Mouse (Mus musculus) embryo, embryonic 11 days (tissue): ENCODE results near the gene Atp1a2.

Experiments used
- DNase-seq: peaks from one replicate; pipeline ENCODE4 v3.0.0-alpha.2; 2015

Gene Atp1a2

GRCm38 (mm10) chr1:172302851-172303250 is 5.0 kb upstream of the Atp1a2 start:
- peak; percentile 66 for DNase-seq

- DNase-seq = no peak
Measured at GRCm38 (mm10) chr1:172302311-172302710, 4.4 kb upstream of the Atp1a2 start.

GRCm38 (mm10) chr1:172301180-172301579 is 3.3 kb upstream of the Atp1a2 start:
- peak; percentile 45 for DNase-seq

GRCm38 (mm10) chr1:172300247-172300646 is 2.4 kb upstream of the Atp1a2 start:
- DNase-seq = no peak

- no peak for DNase-seq
Measured at GRCm38 (mm10) chr1:172299528-172299927, 1.7 kb upstream of the Atp1a2 start.

- DNase-seq = no peak
Measured at GRCm38 (mm10) chr1:172296816-172297510, 901 bp downstream of the Atp1a2 start.

- no peak for DNase-seq
Measured at GRCm38 (mm10) chr1:172295751-172296197, 2.1 kb downstream of the Atp1a2 start.

GRCm38 (mm10) chr1:172293449-172293848 is 4.4 kb downstream of the Atp1a2 start:
- no peak for DNase-seq

GRCm38 (mm10) chr1:172292880-172293279 is 5.0 kb downstream of the Atp1a2 start:
- DNase-seq = no peak

GRCm38 (mm10) chr1:172289617-172289946 is 8.3 kb downstream of the Atp1a2 start:
- no peak for DNase-seq

GRCm38 (mm10) chr1:172288900-172289616 is 8.8 kb downstream of the Atp1a2 start:
- DNase-seq = no peak

- DNase-seq = no peak
Measured at GRCm38 (mm10) chr1:172286740-172287139, 11.1 kb downstream of the Atp1a2 start.

- DNase-seq = no peak
Measured at GRCm38 (mm10) chr1:172284221-172284620, 13.6 kb downstream of the Atp1a2 start.

- DNase-seq = no peak
Measured at GRCm38 (mm10) chr1:172283073-172283472, 14.8 kb downstream of the Atp1a2 start.

GRCm38 (mm10) chr1:172281522-172282254 is 16.2 kb downstream of the Atp1a2 start:
- DNase-seq = no peak

- DNase-seq = no peak
Measured at GRCm38 (mm10) chr1:172279768-172280509, 17.9 kb downstream of the Atp1a2 start.

GRCm38 (mm10) chr1:172278328-172278727 is 19.5 kb downstream of the Atp1a2 start:
- no peak for DNase-seq

- no peak for DNase-seq
Measured at GRCm38 (mm10) chr1:172277172-172277571, 20.7 kb downstream of the Atp1a2 start.

GRCm38 (mm10) chr1:172274547-172274946 is 23.3 kb downstream of the Atp1a2 start:
- DNase-seq = no peak

- DNase-seq = no peak
Measured at GRCm38 (mm10) chr1:172274116-172274515, 23.7 kb downstream of the Atp1a2 start.

GRCm38 (mm10) chr1:172273386-172273785 is 24.5 kb downstream of the Atp1a2 start:
- DNase-seq = no peak

- DNase-seq = peak; percentile 51
Measured at GRCm38 (mm10) chr1:172271765-172272164, 26.1 kb downstream of the Atp1a2 start.

GRCm38 (mm10) chr1:172271208-172271607 is 26.7 kb downstream of the Atp1a2 start:
- DNase-seq = no peak
